Mouse (Mus musculus) MEL (cell line): ENCODE measurements around the gene Atp5b. TPM values are rescaled to one million over a fixed set of nuclear protein-coding genes. Genes with fewer than 3 reads are reported as not detected.

Source experiments
- DNase-seq: peaks from one replicate; pipeline ENCODE4 v3.0.0; 2011; ENCODE audit warnings: low read depth, low spot score
- H3K27ac ChIP-seq: 2 replicates; pipeline ENCODE4 v1.5.1; 2012; ENCODE audit warnings: low read depth, mild to moderate bottlenecking, control low read depth, low read length, moderate library complexity; ENCODE audit not compliant: control insufficient read depth
- H3K27me3 ChIP-seq, 2 experiments: fragments of 150-350 bp in 1 of 2; sonication (generic) in 1 of 2; 2 replicates each; pipeline ENCODE4 v1.6.1; 2012; ENCODE audit warnings: low read length in 2 of 2, mild to moderate bottlenecking in 2 of 2, improper control_type of control experiment in 1 of 2, moderate library complexity in 1 of 2; ENCODE audit not compliant: insufficient read depth in 2 of 2, control insufficient read depth in 1 of 2
- H3K36me3 ChIP-seq, 2 experiments: 2 replicates each; pipeline ENCODE4 v1.6.1; 2012 to 2014; ENCODE audit warnings: low read length in 2 of 2, improper control_type of control experiment in 1 of 2, inconsistent platforms in 1 of 2, mild to moderate bottlenecking in 1 of 2; ENCODE audit not compliant: insufficient read depth in 2 of 2, control insufficient read depth in 1 of 2
- H3K4me1 ChIP-seq, 2 experiments: fragments of 150-350 bp in 1 of 2; sonication (generic) in 1 of 2; 2 replicates each; pipeline ENCODE4 v1.6.1; 2012; ENCODE audit warnings: low read length in 2 of 2, improper control_type of control experiment in 1 of 2, mild to moderate bottlenecking in 1 of 2; ENCODE audit not compliant: insufficient read depth in 2 of 2, control insufficient read depth in 1 of 2
- H3K4me3 ChIP-seq, 2 experiments: fragments of 150-350 bp in 1 of 2; sonication (generic) in 1 of 2; 2 replicates each; pipeline ENCODE4 v1.5.1; 2012; ENCODE audit warnings: low read depth in 2 of 2, low read length in 2 of 2, mild to moderate bottlenecking in 2 of 2, moderate library complexity in 2 of 2, control low read depth in 1 of 2, improper control_type of control experiment in 1 of 2; ENCODE audit not compliant: control insufficient read depth in 1 of 2, insufficient read depth in 1 of 2
- H3K79me2 ChIP-seq: 2 replicates; pipeline ENCODE4 v1.6.1; 2012; ENCODE audit warnings: mild to moderate bottlenecking, low read length, moderate library complexity; ENCODE audit not compliant: control insufficient read depth, poor library complexity, insufficient read depth
- H3K9ac ChIP-seq: 2 replicates; pipeline ENCODE4 v1.6.1; 2012; ENCODE audit warnings: low read depth, mild to moderate bottlenecking, control low read depth, low read length, moderate library complexity; ENCODE audit not compliant: control insufficient read depth, poor library complexity, severe bottlenecking
- H3K9me3 ChIP-seq: fragments of 150-350 bp; sonication (generic); replicated peaks from 2 replicates; pipeline ENCODE4 v1.6.1; 2012; ENCODE audit warnings: mild to moderate bottlenecking, low read length, improper control_type of control experiment, moderate library complexity; ENCODE audit not compliant: insufficient read depth
- BHLHE40 ChIP-seq: IDR thresholded peaks from 2 replicates; pipeline ENCODE4 v1.6.1; 2012; ENCODE audit warnings: low read depth, mild to moderate bottlenecking, inconsistent platforms, low read length, improper control_type of control experiment, borderline replicate concordance
- CHD1 ChIP-seq: IDR thresholded peaks from 2 replicates; pipeline ENCODE4 v1.6.1; 2012; ENCODE audit warnings: low read depth, mild to moderate bottlenecking, inconsistent platforms, low read length, improper control_type of control experiment
- CHD2 ChIP-seq: IDR thresholded peaks from 2 replicates; pipeline ENCODE4 v1.6.1; 2011; ENCODE audit warnings: low read length, improper control_type of control experiment
- CTCF ChIP-seq, 3 experiments: IDR thresholded peaks in 2 of 3; conservative IDR thresholded peaks in 1 of 3; 2 replicates each; pipeline ENCODE4 v1.5.1; 2011 to 2012; ENCODE audit warnings: low read length in 3 of 3, low read depth in 2 of 3, mild to moderate bottlenecking in 2 of 3, improper control_type of control experiment in 1 of 3, inconsistent platforms in 1 of 3, mixed read lengths in 1 of 3, moderate library complexity in 1 of 3; ENCODE audit not compliant: control insufficient read depth in 1 of 3, insufficient read depth in 1 of 3, poor library complexity in 1 of 3, severe bottlenecking in 1 of 3
- EP300 ChIP-seq, 2 experiments: IDR thresholded peaks; 2 replicates each; pipeline ENCODE4 v1.6.1; 2011; ENCODE audit warnings: improper control_type of control experiment in 2 of 2, low read length in 2 of 2, low read depth in 1 of 2, mild to moderate bottlenecking in 1 of 2
- GATA1 ChIP-seq: IDR thresholded peaks from 2 replicates; pipeline ENCODE4 v1.6.1; 2011; ENCODE audit warnings: low read depth, low read length, improper control_type of control experiment
- MAX ChIP-seq: IDR thresholded peaks from 2 replicates; pipeline ENCODE4 v1.6.1; 2011; ENCODE audit warnings: low read length, improper control_type of control experiment
- MAZ ChIP-seq: IDR thresholded peaks from 2 replicates; pipeline ENCODE4 v1.6.1; 2012; ENCODE audit warnings: low read depth, mild to moderate bottlenecking, inconsistent platforms, low read length, improper control_type of control experiment
- MEF2A ChIP-seq: IDR thresholded peaks from 2 replicates; pipeline ENCODE4 v1.6.1; 2014; ENCODE audit warnings: low read depth, mild to moderate bottlenecking, inconsistent platforms, low read length, improper control_type of control experiment; ENCODE audit not compliant: poor library complexity, insufficient replicate concordance, severe bottlenecking; ENCODE audit errors: extremely low read depth
- MXI1 ChIP-seq: IDR thresholded peaks from 2 replicates; pipeline ENCODE4 v1.6.1; 2011; ENCODE audit warnings: mild to moderate bottlenecking, low read depth, low read length, improper control_type of control experiment
- MYB ChIP-seq: IDR thresholded peaks from 2 replicates; pipeline ENCODE4 v1.6.1; 2011; ENCODE audit warnings: mild to moderate bottlenecking, low read depth, low read length, improper control_type of control experiment
- MYC ChIP-seq: IDR thresholded peaks from 2 replicates; pipeline ENCODE4 v1.6.1; 2011; ENCODE audit warnings: low read depth, mild to moderate bottlenecking, low read length, improper control_type of control experiment, moderate library complexity
- NELFE ChIP-seq: IDR thresholded peaks from 2 replicates; pipeline ENCODE4 v1.6.1; 2011; ENCODE audit warnings: low read depth, low read length, improper control_type of control experiment
- POLR2A ChIP-seq, 2 experiments: IDR thresholded peaks; 2 replicates each; pipeline ENCODE4 v1.6.1; 2011 to 2012; ENCODE audit warnings: low read length in 2 of 2, mild to moderate bottlenecking in 2 of 2, control low read depth in 1 of 2, improper control_type of control experiment in 1 of 2, low read depth in 1 of 2, moderate library complexity in 1 of 2; ENCODE audit not compliant: control insufficient read depth in 1 of 2, insufficient read depth in 1 of 2, poor library complexity in 1 of 2
- RAD21 ChIP-seq: IDR thresholded peaks from 2 replicates; pipeline ENCODE4 v1.6.1; 2011; ENCODE audit warnings: mild to moderate bottlenecking, low read depth, low read length, improper control_type of control experiment
- RCOR1 ChIP-seq: IDR thresholded peaks from 2 replicates; pipeline ENCODE4 v1.6.1; 2012; ENCODE audit warnings: low read depth, mild to moderate bottlenecking, inconsistent platforms, low read length, improper control_type of control experiment
- SIN3A ChIP-seq: IDR thresholded peaks from 2 replicates; pipeline ENCODE4 v1.6.1; 2012; ENCODE audit warnings: low read length, improper control_type of control experiment, inconsistent platforms
- TBP ChIP-seq: IDR thresholded peaks from 2 replicates; pipeline ENCODE4 v1.8.0; 2011; ENCODE audit warnings: low read depth, low read length, improper control_type of control experiment
- USF1 ChIP-seq: IDR thresholded peaks from 2 replicates; pipeline ENCODE4 v1.6.1; 2014; ENCODE audit warnings: low read depth, mild to moderate bottlenecking, inconsistent platforms, low read length, improper control_type of control experiment, moderate library complexity
- USF2 ChIP-seq, 2 experiments: IDR thresholded peaks; 2 replicates each; pipeline ENCODE4 v1.6.1; 2011 to 2012; ENCODE audit warnings: improper control_type of control experiment in 2 of 2, low read length in 2 of 2, borderline replicate concordance in 1 of 2, inconsistent platforms in 1 of 2, low read depth in 1 of 2, mild to moderate bottlenecking in 1 of 2; ENCODE audit not compliant: insufficient read depth in 1 of 2
- ZC3H11A ChIP-seq: IDR thresholded peaks from 2 replicates; pipeline ENCODE4 v1.6.1; 2012; ENCODE audit warnings: low read depth, mild to moderate bottlenecking, inconsistent platforms, low read length, improper control_type of control experiment
- ZKSCAN1 ChIP-seq: IDR thresholded peaks from 2 replicates; pipeline ENCODE4 v1.6.1; 2012; ENCODE audit warnings: low read depth, mild to moderate bottlenecking, inconsistent platforms, low read length, improper control_type of control experiment, moderate library complexity
- ZNF384 ChIP-seq: IDR thresholded peaks from 2 replicates; pipeline ENCODE4 v1.6.1; 2012; ENCODE audit warnings: low read depth, mild to moderate bottlenecking, inconsistent platforms, low read length, improper control_type of control experiment
- polyA plus RNA-seq, 2 experiments: library from polyadenylated mRNA; stranded (reverse) in 1 of 2; unstranded in 1 of 2; fragments of >175 nt in 1 of 2; fragments of >200 nt in 1 of 2; gene quantifications; 2 replicates each; pipeline versions ENCODE4 v1.2.1 to v1.2.4; 2012; ENCODE audit warnings: low replicate concordance in 2 of 2, low read depth in 1 of 2; ENCODE audit not compliant: insufficient read length in 2 of 2, insufficient read depth in 1 of 2, missing spikeins in 1 of 2
- total RNA-seq: library from RNA; depleted of rRNA; stranded (reverse); fragments of 300-350 nt; gene quantifications from 2 replicates; pipeline ENCODE4 v1.2.3, GENCODE M21; 2012

Gene Atp5b
- total and polyA plus RNA-seq, 3 experiments: 545 to 2,318 (median 2,164) TPM

- TF ChIP-seq CHD1: 0 out of 2 replicates have a peak, but pooled peaks have one; percentile 28
- TF ChIP-seq SIN3A: peak; percentile 36; the same call in 1 of the 2 replicates
- no peak for TF ChIP-seq GATA1
- TF ChIP-seq POLR2A (IDR thresholded peaks at IDR 0.05; ENCODE audit: control insufficient read depth in 1 of 2, insufficient read depth in 1 of 2, low read depth in 1 of 2, low read length in 2 of 2, poor library complexity in 1 of 2): peak in 1 of 2 experiments; percentile 3; a peak in 1 of 4 replicates
- TF ChIP-seq NELFE: no peak
- TF ChIP-seq MXI1: peak; percentile 74
- H3K36me3 ChIP-seq: peaks cover 35 to 46% of the 10 kb centered on the region in 2 experiments
Measured at GRCm38 (mm10) chr10:128083688-128084087, 615 bp downstream of the Atp5b start.

GRCm38 (mm10) chr10:128084160-128084559, 1.1 kb downstream of the Atp5b start:
- Histone ChIP-seq H3K9ac (peak overlapping the region; percentile 97), H3K9me3 (no peaks in the 10 kb centered on the region), H3K4me1 (peaks cover 6 to 31% of the 10 kb centered on the region in 2 experiments), H3K27me3 (no peaks in the 10 kb centered on the region), H3K79me2 (peaks cover 36% of the 10 kb centered on the region), H3K4me3 (peak overlapping the region; percentile 63 to 89), H3K36me3 (peaks cover 40 to 51% of the 10 kb centered on the region in 2 experiments), H3K27ac (peak overlapping the region; percentile 87)
- no peak for DNase-seq
- no peak for TF ChIP-seq RCOR1
- TF ChIP-seq MXI1: no peak
- no peak for TF ChIP-seq NELFE
- TF ChIP-seq MEF2A: no peak
- no peak for TF ChIP-seq RAD21
- no peak for TF ChIP-seq USF2 (IDR thresholded peaks at IDR 0.05; ENCODE audit: borderline replicate concordance in 1 of 2, insufficient read depth in 1 of 2, low read depth in 1 of 2, low read length in 2 of 2)
- no peak for TF ChIP-seq BHLHE40
- TF ChIP-seq TBP: no peak
- no peak for TF ChIP-seq CHD2
- TF ChIP-seq USF1: no peak
- TF ChIP-seq CTCF (IDR thresholded peaks at IDR 0.05 in 2 of 3, conservative IDR thresholded peaks at IDR 0.05 in 1 of 3; ENCODE audit: control insufficient read depth in 1 of 3, insufficient read depth in 1 of 3, low read depth in 2 of 3, low read length in 3 of 3, poor library complexity in 1 of 3, severe bottlenecking in 1 of 3): no peak
- TF ChIP-seq GATA1: no peak
- no peak; the same call in 1 of the 2 replicates for TF ChIP-seq MAX
- no peak for TF ChIP-seq EP300 (IDR thresholded peaks at IDR 0.05; ENCODE audit: low read depth in 1 of 2, low read length in 2 of 2)
- no peak for TF ChIP-seq MAZ
- no peak for TF ChIP-seq MYB
- TF ChIP-seq MYC: no peak
- TF ChIP-seq ZKSCAN1: no peak
- no peak for TF ChIP-seq ZC3H11A
- no peak for TF ChIP-seq ZNF384

More at GRCm38 (mm10) chr10:128083688-128084087, 615 bp downstream of the Atp5b start:
- Histone ChIP-seq H3K9me3 (no peaks in the 10 kb centered on the region), H3K4me1 (peaks cover 6 to 27% of the 10 kb centered on the region in 2 experiments), H3K9ac (peak overlapping the region; percentile 97), H3K79me2 (peaks cover 36% of the 10 kb centered on the region), H3K27ac (peak overlapping the region; percentile 87), H3K27me3 (no peaks in the 10 kb centered on the region), H3K4me3 (peak overlapping the region; percentile 63 to 89)
- DNase-seq: peak; percentile 40
